Mouse (Mus musculus): ENCODE results near the gene Mafk. TPM values are rescaled to one million over a fixed set of nuclear protein-coding genes. Genes with fewer than 3 reads are reported as not detected.

Gene Mafk
- total RNA-seq, 2 experiments from 2014 or later = 6.8 TPM

GRCm38 (mm10) chr5:139794137-139794536 lies 2.8 kb downstream of the Mafk start:
- intact Hi-C loops (cut with DNase I) = no loop called here

GRCm38 (mm10) chr5:139794938-139795337 lies 3.6 kb downstream of the Mafk start:
- intact Hi-C loops (cut with DNase I) = no loop called here
- DNase-seq (ENCODE audit: low spot score in 2 of 2) = no peak

More at GRCm38 (mm10) chr5:139794137-139794536, 2.8 kb downstream of the Mafk start:
- DNase-seq (ENCODE audit: low spot score in 2 of 2) = no peak

GRCm38 (mm10) chr5:139796001-139796620 lies 4.8 kb downstream of the Mafk start:
- DNase-seq (ENCODE audit: low spot score in 2 of 2) = no peak
- intact Hi-C loops (cut with DNase I) = no loop called here

- peak; percentile 49 to 82 for DNase-seq (ENCODE audit: low spot score in 2 of 2)
- intact Hi-C loops (cut with DNase I) = no loop called here
These were observed 5.6 kb downstream of the Mafk start for GRCm38 (mm10) chr5:139796900-139797299.

GRCm38 (mm10) chr5:139797473-139798167 lies 6.3 kb downstream of the Mafk start:
- DNase-seq (ENCODE audit: low spot score in 2 of 2) = peak; percentile 77 to 78
- intact Hi-C loops (cut with DNase I) = no loop called here

GRCm38 (mm10) chr5:139798168-139798900 lies 7.0 kb downstream of the Mafk start:
- intact Hi-C loops (cut with DNase I) = no loop called here

GRCm38 (mm10) chr5:139799041-139799440 lies 7.7 kb downstream of the Mafk start:
- intact Hi-C loops (cut with DNase I) = no loop called here
- DNase-seq (ENCODE audit: low spot score in 2 of 2) = no peak

More at GRCm38 (mm10) chr5:139798168-139798900, 7.0 kb downstream of the Mafk start:
- DNase-seq (ENCODE audit: low spot score in 2 of 2) = no peak

GRCm38 (mm10) chr5:139799801-139800590 lies 8.7 kb downstream of the Mafk start:
- intact Hi-C loops (cut with DNase I) = no loop called here
- no peak for DNase-seq (ENCODE audit: low spot score in 2 of 2)

- DNase-seq (ENCODE audit: low spot score in 2 of 2) = no peak
- intact Hi-C loops (cut with DNase I) = no loop called here
These were observed 9.9 kb downstream of the Mafk start for GRCm38 (mm10) chr5:139801231-139801630.

GRCm38 (mm10) chr5:139801880-139802279 lies 10.6 kb downstream of the Mafk start:
- intact Hi-C loops (cut with DNase I) = no loop called here
- DNase-seq (ENCODE audit: low spot score in 2 of 2) = no peak

- intact Hi-C loops (cut with DNase I) = no loop called here
- DNase-seq (ENCODE audit: low spot score in 2 of 2) = no peak
These were observed 11.9 kb downstream of the Mafk start for GRCm38 (mm10) chr5:139803165-139803564.

- intact Hi-C loops (cut with DNase I) = no loop called here
- DNase-seq (ENCODE audit: low spot score in 2 of 2) = no peak
These were observed 12.3 kb downstream of the Mafk start for GRCm38 (mm10) chr5:139803601-139804102.

- DNase-seq (ENCODE audit: low spot score in 2 of 2) = no peak
- intact Hi-C loops (cut with DNase I) = no loop called here
These were observed 12.8 kb downstream of the Mafk start for GRCm38 (mm10) chr5:139804107-139804551.

- intact Hi-C loops (cut with DNase I) = no loop called here
- DNase-seq (ENCODE audit: low spot score in 2 of 2) = no peak
These were observed 13.3 kb downstream of the Mafk start for GRCm38 (mm10) chr5:139804573-139805111.

GRCm38 (mm10) chr5:139805924-139806323 lies 14.6 kb downstream of the Mafk start:
- DNase-seq (ENCODE audit: low spot score in 2 of 2) = no peak
- intact Hi-C loops (cut with DNase I) = no loop called here

- intact Hi-C loops (cut with DNase I) = no loop called here
These were observed 18.1 kb downstream of the Mafk start for GRCm38 (mm10) chr5:139809397-139809796.

GRCm38 (mm10) chr5:139811677-139812397 lies 20.5 kb downstream of the Mafk start:
- no peak for DNase-seq (ENCODE audit: low spot score in 2 of 2)
- intact Hi-C loops (cut with DNase I) = no loop called here

More at GRCm38 (mm10) chr5:139809397-139809796, 18.1 kb downstream of the Mafk start:
- DNase-seq (ENCODE audit: low spot score in 2 of 2) = no peak

GRCm38 (mm10) chr5:139812398-139813125 lies 21.2 kb downstream of the Mafk start:
- intact Hi-C loops (cut with DNase I) = no loop called here
- no peak for DNase-seq (ENCODE audit: low spot score in 2 of 2)

All from left cerebral cortex, postnatal 25 days (tissue).